21 mouse cellular contexts compared by ENCODE assay signal in genomic region chr4:127545106-127545505, GRCm38 (mm10).
A peak's percentile ranks its signal among the peaks of the same experiment; 100 is the strongest.
DNase-seq lines count a peak whose midpoint lies in the region; ATAC-seq and TF ChIP-seq lines count a peak whose summit lies in the region.
"Had no signal": no experiment of that assay in that cellular context is flagged by ENCODE, and none has a peak within 500 bp of the region (broad histone marks: within the 10 kb centered on the region; RNA-seq: fewer than 3 reads in every experiment).

No protein-coding gene starts in this region.

- intact Hi-C loops in heart, postnatal 25 days (cut with DNase I) = no loop called here

- H3K4me2 ChIP-seq in midbrain, embryonic 11.5 days = no peak overlapping the region
- H3K4me2 ChIP-seq in midbrain, embryonic 13.5 days (replicated peaks) = no peak overlapping the region

- ATAC-seq in midbrain, embryonic 11.5 days (ENCODE audit: low FRiP score) = no peak
- ATAC-seq in midbrain, embryonic 13.5 days = no peak
- ATAC-seq: activated CD4-positive, CD25-positive, alpha-beta regulatory T cell, adult 4 months; CD4-positive, CD25-positive, alpha-beta regulatory T cell, adult 4 months; Patski had no signal

- H3K9me3 ChIP-seq in midbrain, embryonic 11.5 days (ENCODE audit: control insufficient read depth, low read length) = no peaks in the 10 kb centered on the region
- no peaks in the 10 kb centered on the region for H3K9me3 ChIP-seq in midbrain, embryonic 13.5 days

- peak overlapping the region; percentile 88; the same call in 1 of the 2 replicates for H3K27ac ChIP-seq in layer of hippocampus, adult 2 months
- no peak overlapping the region for H3K27ac ChIP-seq in midbrain, embryonic 11.5 days (ENCODE audit: low read depth, low read length)
- H3K27ac ChIP-seq in midbrain, embryonic 13.5 days = no peak overlapping the region

- no peaks in the 10 kb centered on the region for H3K36me3 ChIP-seq in midbrain, embryonic 11.5 days (ENCODE audit: control insufficient read depth, insufficient read depth, low read length)
- no peaks in the 10 kb centered on the region for H3K36me3 ChIP-seq in midbrain, embryonic 13.5 days
- H3K36me3 ChIP-seq: G1E had no signal

- no peaks in the 10 kb centered on the region for H3K27me3 ChIP-seq in midbrain, embryonic 11.5 days (ENCODE audit: control insufficient read depth, insufficient read depth, low read length)
- H3K27me3 ChIP-seq in midbrain, embryonic 13.5 days = no peaks in the 10 kb centered on the region
- H3K27me3 ChIP-seq: CH12.LX, Patski had no signal

- 92% methylated on average over 6 of the region's 6 CpGs for WGBS in midbrain, embryonic 11.5 days
- 92% methylated on average over 6 of the region's 6 CpGs for WGBS in midbrain, embryonic 13.5 days

- peak; percentile 59 for DNase-seq in heart, adult 11 months
- no peak for DNase-seq in heart, postnatal 25 days (ENCODE audit: low spot score)
- no peak for DNase-seq in layer of hippocampus, adult 2 months (ENCODE audit: low spot score in 2 of 2)
- no peak for DNase-seq in layer of hippocampus, adult 18-20 months (ENCODE audit: low spot score in 2 of 2)
- peak; percentile 78 for DNase-seq in midbrain, embryonic 11.5 days (ENCODE audit: low spot score, missing footprints)
- DNase-seq: adrenal gland, adult 2 months; adrenal gland, adult 8-10 months; adrenal gland, postnatal 10 days; adrenal gland, postnatal 14 days; adrenal gland, postnatal 25 days; adrenal gland, postnatal 36 days; B cell, adult 2 months; cerebellum, adult 11 months; cerebellum, adult 11-12 months; cerebellum, adult 18-20 months had no signal

- no peak for TF ChIP-seq CTCF in layer of hippocampus, adult 2 months (conservative IDR thresholded peaks at IDR 0.05)

- no peak overlapping the region for H3K4me3 ChIP-seq in layer of hippocampus, adult 2 months
- H3K4me3 ChIP-seq in midbrain, embryonic 11.5 days (ENCODE audit: low read depth, low read length) = no peak overlapping the region
- no peak overlapping the region for H3K4me3 ChIP-seq in midbrain, embryonic 13.5 days (replicated peaks)

- no peaks in the 10 kb centered on the region for H3K4me1 ChIP-seq in midbrain, embryonic 11.5 days (ENCODE audit: control insufficient read depth, insufficient read depth, low read length)
- H3K4me1 ChIP-seq in midbrain, embryonic 13.5 days (replicated peaks) = peaks cover 11% of the 10 kb centered on the region

- no peak overlapping the region for H3K9ac ChIP-seq in midbrain, embryonic 11.5 days (ENCODE audit: low read length)
- no peak overlapping the region for H3K9ac ChIP-seq in midbrain, embryonic 13.5 days (replicated peaks)

Comparison
In these comparisons a context has a peak if more than half of its experiments do, and no peak if none do; other contexts are left out.
1. DNase-seq: peak in heart, adult 11 months (single experiment) and midbrain, embryonic 11.5 days (single experiment); none in heart, postnatal 25 days (single experiment), layer of hippocampus, adult 2 months (0 of 2) and layer of hippocampus, adult 18-20 months (0 of 2).